Mouse (Mus musculus): ENCODE data around the gene 1110032A03Rik. TPM values are rescaled to one million over a fixed set of nuclear protein-coding genes. Genes with fewer than 3 reads are reported as not detected.

Gene 1110032A03Rik
- total RNA-seq, 2 experiments from 2014 or later: 15.9 to 28.1 TPM

GRCm38 (mm10) chr9:50776162-50776760 lies 941 bp upstream of the 1110032A03Rik start:
- ATAC-seq (replicated peaks; ENCODE audit: low FRiP score, poor library complexity, severe bottlenecking): no peak

GRCm38 (mm10) chr9:50775662-50776126 lies 374 bp upstream of the 1110032A03Rik start:
- ATAC-seq (replicated peaks; ENCODE audit: low FRiP score, poor library complexity, severe bottlenecking): peak; percentile 33; the same call in 1 of the 2 replicates

- 0 out of 2 replicates have a peak, but pooled peaks have one; percentile 11 for ATAC-seq (replicated peaks; ENCODE audit: low FRiP score, poor library complexity, severe bottlenecking)
These were observed 1.3 kb downstream of the 1110032A03Rik start for GRCm38 (mm10) chr9:50774026-50774462.

DNA sequence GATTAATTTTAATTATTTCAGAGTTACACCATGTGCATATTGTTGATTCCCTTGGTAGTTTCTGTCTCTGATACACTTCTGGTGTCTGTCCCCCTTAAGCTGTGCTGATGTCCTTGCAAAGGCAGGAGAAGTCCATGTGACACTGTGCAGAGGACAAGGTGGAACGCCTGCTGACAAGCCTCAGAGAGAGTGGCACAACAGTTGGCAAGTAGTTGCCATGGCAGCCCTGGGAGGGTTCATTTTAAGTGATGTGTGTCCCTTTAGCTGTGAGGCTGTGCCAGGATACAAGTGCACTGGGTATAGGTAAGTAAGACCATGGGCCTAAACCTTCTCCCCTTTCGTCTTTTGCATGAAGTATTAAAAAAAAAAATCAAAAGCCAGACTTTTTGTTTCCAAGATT lies 5.3 kb downstream of the 1110032A03Rik start:
- no peak for ATAC-seq (replicated peaks; ENCODE audit: low FRiP score, poor library complexity, severe bottlenecking)

DNA sequence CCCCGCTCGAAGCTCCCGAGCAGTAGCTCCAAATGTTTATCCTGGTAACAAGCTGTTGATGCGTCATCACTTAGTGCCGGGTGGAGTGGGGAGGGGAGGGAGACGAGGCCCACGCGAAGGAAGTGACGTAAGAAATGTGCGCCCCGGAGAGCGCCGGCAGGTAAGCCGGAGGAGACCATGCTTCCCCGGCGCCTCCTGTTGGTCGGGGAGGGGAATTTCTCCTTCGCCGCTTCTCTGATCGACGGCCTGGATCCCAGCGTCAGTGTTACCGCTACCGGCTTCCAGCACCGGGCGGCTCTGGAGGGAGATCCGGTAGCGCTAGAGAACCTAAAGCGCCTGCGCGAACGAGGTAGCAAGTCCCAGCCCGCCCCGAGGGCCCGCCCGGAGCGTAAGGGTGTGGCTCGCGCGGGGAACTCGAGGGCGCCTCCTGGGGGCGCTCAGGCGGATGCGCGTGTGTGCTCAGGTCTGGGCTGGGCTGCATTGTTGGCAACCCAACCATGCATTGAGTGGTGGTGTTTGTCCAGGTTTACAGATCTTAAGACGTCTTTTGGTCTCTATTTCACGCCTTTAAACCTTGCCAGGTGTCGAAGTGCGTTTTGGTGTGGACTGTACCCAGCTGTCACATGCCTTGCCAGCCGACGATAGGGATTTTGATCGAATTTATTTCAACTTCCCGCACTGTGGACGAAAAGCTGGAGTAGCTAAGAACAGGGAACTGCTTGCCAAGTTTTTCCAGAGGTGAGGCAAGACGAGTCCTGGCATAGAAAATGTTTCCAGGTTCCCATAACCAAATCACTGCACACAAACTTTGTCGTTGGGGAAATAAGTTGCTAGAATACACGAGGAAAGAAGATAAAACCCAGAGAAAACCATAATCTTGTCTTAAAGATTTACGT lies 7.0 kb downstream of the 1110032A03Rik start, which contains the start of gene Fdxacb1:
TSS of gene Fdxacb1 (plus strand) at position 130 of the 896 bp plus-strand sequence.
- ATAC-seq (replicated peaks; ENCODE audit: low FRiP score, poor library complexity, severe bottlenecking): peak; percentile 92

GRCm38 (mm10) chr9:50767531-50768106 lies 7.7 kb downstream of the 1110032A03Rik start:
- peak; percentile 60 for ATAC-seq (replicated peaks; ENCODE audit: low FRiP score, poor library complexity, severe bottlenecking)

GRCm38 (mm10) chr9:50763331-50763730 lies 12.0 kb downstream of the 1110032A03Rik start:
- ATAC-seq (replicated peaks; ENCODE audit: low FRiP score, poor library complexity, severe bottlenecking): no peak

GRCm38 (mm10) chr9:50761520-50762243 lies 13.6 kb downstream of the 1110032A03Rik start:
- ATAC-seq (replicated peaks; ENCODE audit: low FRiP score, poor library complexity, severe bottlenecking): no peak

DNA sequence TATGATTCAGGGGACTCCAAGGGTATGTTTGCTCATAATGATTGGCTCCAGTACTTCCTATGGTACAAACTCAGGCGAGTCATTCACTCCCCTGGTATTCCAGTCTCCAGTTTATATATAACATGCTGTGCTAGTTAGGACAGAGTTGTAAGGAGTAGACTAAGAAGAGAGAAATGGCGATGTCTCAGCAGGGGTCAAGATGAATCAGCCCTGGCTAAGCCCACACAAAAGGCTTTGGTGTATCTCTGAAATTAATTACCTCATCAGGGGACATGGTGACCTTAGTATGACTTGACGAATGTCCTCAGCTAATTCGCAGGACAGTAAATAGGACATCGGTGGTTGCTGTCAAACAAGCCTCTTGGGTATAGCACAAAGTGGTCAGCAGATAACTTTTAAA lies 18.6 kb downstream of the 1110032A03Rik start:
- ATAC-seq (replicated peaks; ENCODE audit: low FRiP score, poor library complexity, severe bottlenecking): no peak

DNA sequence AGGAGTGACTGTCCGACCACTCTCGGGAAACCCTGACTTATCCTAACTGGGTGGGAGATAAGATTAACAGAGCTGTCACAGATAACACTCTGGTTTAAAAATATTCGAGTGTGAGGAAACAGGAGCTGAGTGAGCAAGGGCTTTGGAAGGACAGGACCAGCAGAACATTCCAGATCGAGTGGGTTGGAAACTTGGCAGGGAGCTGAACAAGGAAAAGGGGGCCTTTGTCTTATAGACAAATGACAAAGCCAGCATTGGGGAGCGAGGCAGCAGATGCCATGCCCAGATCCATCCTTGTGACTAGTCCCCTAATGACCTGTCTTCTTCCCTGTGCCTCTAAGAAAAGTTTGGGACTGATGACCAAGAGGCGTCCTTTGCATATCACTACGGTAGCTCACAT lies 21.4 kb downstream of the 1110032A03Rik start:
- ATAC-seq (replicated peaks; ENCODE audit: low FRiP score, poor library complexity, severe bottlenecking): no peak

DNA sequence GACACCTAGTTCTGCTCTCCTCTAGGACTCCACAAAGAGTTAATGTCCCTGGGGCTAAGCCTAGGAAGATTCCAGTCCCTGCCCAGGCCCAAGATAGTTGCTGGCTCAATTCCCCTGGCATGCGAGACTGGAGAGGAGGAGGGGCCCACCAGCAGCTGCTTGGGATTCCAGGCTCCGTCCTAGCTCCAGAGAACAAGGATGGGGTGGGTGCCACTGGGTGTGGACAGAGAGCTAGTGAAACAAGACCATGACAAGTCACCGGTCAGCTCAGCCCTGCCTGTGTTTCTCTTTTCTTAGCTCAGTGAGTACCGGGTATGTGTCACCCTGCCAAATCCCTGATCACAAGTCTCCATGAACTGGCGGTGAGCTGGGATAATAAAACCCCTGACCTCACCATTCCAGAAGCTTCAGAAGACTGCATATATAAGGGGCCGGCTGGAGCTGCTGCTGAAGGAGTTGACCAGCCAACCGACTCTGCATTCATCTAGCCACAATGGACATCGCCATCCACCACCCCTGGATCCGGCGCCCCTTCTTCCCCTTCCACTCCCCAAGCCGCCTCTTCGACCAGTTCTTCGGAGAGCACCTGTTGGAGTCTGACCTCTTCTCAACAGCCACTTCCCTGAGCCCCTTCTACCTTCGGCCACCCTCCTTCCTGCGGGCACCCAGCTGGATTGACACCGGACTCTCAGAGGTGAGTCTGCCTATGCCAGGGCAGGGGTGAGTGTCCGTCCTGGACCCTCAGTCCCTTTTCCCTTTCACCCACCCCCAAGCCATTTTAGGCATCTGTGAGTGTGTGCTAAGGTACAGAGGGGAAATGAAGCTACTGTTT lies 22.3 kb downstream of the 1110032A03Rik start:
- no peak for ATAC-seq (replicated peaks; ENCODE audit: low FRiP score, poor library complexity, severe bottlenecking)

DNA sequence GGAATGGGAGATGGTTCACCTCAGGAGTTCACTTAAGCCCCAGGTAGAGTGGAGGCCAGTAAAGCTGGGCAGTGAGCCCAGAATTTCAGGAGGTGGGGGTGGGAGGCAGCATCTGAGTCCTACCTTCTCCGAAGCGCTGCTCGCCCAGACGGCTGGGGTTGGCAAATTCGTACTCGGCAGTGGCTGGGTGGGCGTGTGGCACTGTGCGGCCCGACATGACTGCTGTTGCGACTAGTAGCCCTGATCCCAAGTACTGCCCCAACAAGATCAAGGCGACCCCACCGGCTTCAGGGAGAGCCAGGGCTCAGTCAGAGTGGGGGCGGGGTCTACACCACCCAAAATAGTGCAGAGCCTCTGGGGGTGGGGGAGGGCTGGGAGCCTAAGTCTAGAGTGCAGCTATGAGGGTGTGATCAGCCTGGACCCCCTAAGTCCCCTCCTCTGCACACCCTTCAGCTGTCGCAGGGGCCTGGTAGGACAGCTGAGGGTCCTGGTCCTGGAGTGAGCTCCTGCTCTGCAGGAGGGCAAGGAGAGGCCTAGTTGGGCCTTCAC lies 23.2 kb downstream of the 1110032A03Rik start, which contains the start of gene Hspb2:
TSS of gene Hspb2 (minus strand) at position 301 of the 549 bp plus-strand sequence.
- no peak for ATAC-seq (replicated peaks; ENCODE audit: low FRiP score, poor library complexity, severe bottlenecking)

DNA sequence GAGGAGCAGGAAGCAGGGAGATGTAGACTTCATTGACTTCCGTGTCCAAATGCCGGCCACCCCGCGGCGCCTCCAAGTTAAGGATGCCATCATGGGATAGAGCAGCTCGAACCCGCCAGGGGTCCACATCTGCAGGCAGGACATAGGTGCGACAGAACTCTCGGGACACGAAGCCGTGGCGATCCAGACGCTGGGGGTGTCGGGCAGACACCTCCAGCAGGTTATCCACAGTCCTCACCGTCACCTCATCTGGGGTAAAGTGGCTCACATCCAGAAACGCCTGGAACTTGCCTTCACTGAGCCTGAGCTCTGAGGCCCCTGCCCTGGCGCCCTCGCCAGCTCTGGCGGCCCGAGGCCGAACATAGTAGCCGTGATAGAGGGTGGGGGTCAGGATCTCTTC lies 24.0 kb downstream of the 1110032A03Rik start, which contains the start of gene Cryab:
TSS of gene Cryab (plus strand) at position 3 of the 400 bp plus-strand sequence.
- no peak for ATAC-seq (replicated peaks; ENCODE audit: low FRiP score, poor library complexity, severe bottlenecking)

GRCm38 (mm10) chr9:50750706-50751105 lies 24.6 kb downstream of the 1110032A03Rik start:
- ATAC-seq (replicated peaks; ENCODE audit: low FRiP score, poor library complexity, severe bottlenecking): no peak

GRCm38 (mm10) chr9:50746214-50746677 lies 29.1 kb downstream of the 1110032A03Rik start, which contains the start of gene 2310030G06Rik:
Gene 2310030G06Rik, minus strand, starts transcription at chr9:50746536.
- no peak for ATAC-seq (replicated peaks; ENCODE audit: low FRiP score, poor library complexity, severe bottlenecking)

DNA sequence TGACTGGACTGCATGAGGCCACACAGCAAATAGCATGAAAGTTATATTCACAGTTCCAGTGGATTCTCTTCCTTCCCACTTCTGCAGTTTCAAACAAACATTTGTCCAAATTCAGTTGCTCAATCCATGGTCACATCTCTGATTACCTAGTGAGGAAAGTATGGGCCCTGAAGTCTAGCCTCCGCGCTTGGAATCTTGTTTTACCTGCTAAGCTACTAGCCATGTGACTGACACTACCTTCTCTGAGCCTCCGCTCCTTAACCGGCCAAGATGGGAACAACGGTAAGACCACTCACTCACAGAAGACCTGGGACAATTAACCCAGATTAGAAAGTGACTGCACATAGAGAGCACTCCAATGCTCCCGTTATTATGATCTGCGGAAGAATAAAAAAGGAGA lies 29.5 kb downstream of the 1110032A03Rik start:
- no peak for ATAC-seq (replicated peaks; ENCODE audit: low FRiP score, poor library complexity, severe bottlenecking)

GRCm38 (mm10) chr9:50742744-50743143 lies 32.6 kb downstream of the 1110032A03Rik start:
- ATAC-seq (replicated peaks; ENCODE audit: low FRiP score, poor library complexity, severe bottlenecking): no peak

- ATAC-seq (replicated peaks; ENCODE audit: low FRiP score, poor library complexity, severe bottlenecking): no peak
These were observed 33.1 kb downstream of the 1110032A03Rik start for GRCm38 (mm10) chr9:50742261-50742660.

Data from erythroid progenitor cell, adult 5-6 weeks (primary cell).